Mouse (Mus musculus) lung, embryonic 14.5 days (tissue): Measurements from ENCODE around the gene Heatr5b. TPM values are rescaled to one million over a fixed set of nuclear protein-coding genes. Genes with fewer than 3 reads are reported as not detected.

ENCODE experiments used
- ATAC-seq: fragments of 200-750 bp; cut with Nextera tagmentation; 2 replicates; pipeline ENCODE4 v1.8.0; 2017; ENCODE audit warnings: mild to moderate bottlenecking, moderate TSS enrichment, moderate library complexity; ENCODE audit not compliant: insufficient read depth
- DNase-seq: peaks from one replicate; pipeline ENCODE4 v3.0.0-alpha.2; 2015
- H3K27ac ChIP-seq: fragments of 300-500 bp; sonication (generic); 2 replicates; pipeline ENCODE4 v1.5.1; 2014; ENCODE audit warnings: low read depth, mild to moderate bottlenecking, moderate library complexity
- H3K27me3 ChIP-seq: fragments of 300-500 bp; sonication (generic); 2 replicates; pipeline ENCODE4 v1.6.1; 2014; ENCODE audit warnings: low read length, control low read depth; ENCODE audit not compliant: insufficient read depth
- H3K36me3 ChIP-seq: fragments of 300-500 bp; sonication (generic); 2 replicates; pipeline ENCODE4 v1.6.1; 2014; ENCODE audit warnings: control low read depth; ENCODE audit not compliant: insufficient read depth
- H3K4me1 ChIP-seq: fragments of 300-500 bp; sonication (generic); 2 replicates; pipeline ENCODE4 v1.6.1; 2014; ENCODE audit warnings: antibody characterized with exemption, control low read depth; ENCODE audit not compliant: insufficient read depth
- H3K4me2 ChIP-seq: fragments of 300-500 bp; sonication (generic); 2 replicates; pipeline ENCODE4 v1.6.1; 2014; ENCODE audit warnings: mild to moderate bottlenecking
- H3K4me3 ChIP-seq: fragments of 300-500 bp; sonication (generic); 2 replicates; pipeline ENCODE4 v1.5.1; 2014; ENCODE audit warnings: low read depth, low read length
- H3K9ac ChIP-seq: fragments of 300-500 bp; sonication (generic); 2 replicates; pipeline ENCODE4 v1.6.1; 2014
- H3K9me3 ChIP-seq: fragments of 300-500 bp; sonication (generic); 2 replicates; pipeline ENCODE4 v1.6.1; 2016; ENCODE audit warnings: low read depth, low read length, control low read depth
- CTCF ChIP-seq: IDR thresholded peaks from 2 replicates; pipeline ENCODE4 v1.5.1; 2016; ENCODE audit warnings: antibody characterized with exemption, low read depth
- WGBS: fragments of 180-500 bp; shearing (Covaris S2); extraction: QIAGEN DNeasy Blood & Tissue Kit; methylation state at CpG from one replicate; pipeline ENCODE4 v1.1.7; 2014; 5-methylcytosine and 5-hydroxymethylcytosine counted together
- polyA plus RNA-seq: library from polyadenylated mRNA; unstranded; fragments of >200 nt; fragmentation: Nextera tagmentation; extraction: Ambion mirVana; gene quantifications from 2 replicates; pipeline ENCODE4 v1.2.1, GENCODE M21; 2014

Gene Heatr5b
- polyA plus RNA-seq, 1 experiment from 2014 or later: 15.0 TPM

DNA sequence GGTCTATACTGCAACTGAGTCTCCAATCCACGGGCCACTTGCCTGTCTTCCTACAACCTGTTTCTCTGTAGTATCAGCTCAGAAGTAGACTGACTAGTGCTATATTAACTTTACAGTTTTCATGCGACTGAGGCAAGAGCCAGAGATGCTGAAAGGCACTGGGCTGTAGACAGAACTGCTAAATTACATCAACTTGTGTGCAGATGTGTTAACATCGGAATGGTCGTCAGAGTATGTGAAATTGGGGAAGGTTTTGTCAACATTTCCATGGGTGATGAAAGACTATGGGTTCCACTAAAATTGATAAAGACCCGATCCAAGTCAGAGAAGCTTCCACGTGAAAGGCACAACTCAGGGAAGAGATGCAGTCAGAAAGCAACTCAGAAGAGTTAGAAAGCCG is 132.2 kb downstream of the Heatr5b start:
- 76% methylated on average over 7 of the region's 7 CpGs for WGBS

More for the DNA sequence above, 132.2 kb downstream of the Heatr5b start:
- 0 out of 2 replicates have a peak, but pooled peaks cover 6% of the 10 kb centered on the region for H3K36me3 ChIP-seq
- H3K4me3 ChIP-seq: no peak overlapping the region
- no peak overlapping the region for H3K27ac ChIP-seq
- H3K4me2 ChIP-seq: no peak overlapping the region
- DNase-seq (no peak), ATAC-seq (no peak)
- H3K4me1 ChIP-seq: no peaks in the 10 kb centered on the region
- H3K9me3 ChIP-seq: no peaks in the 10 kb centered on the region
- no peak for TF ChIP-seq CTCF
- no peaks in the 10 kb centered on the region for H3K27me3 ChIP-seq
- no peak overlapping the region for H3K9ac ChIP-seq

Other genes starting within 250 kb of the Heatr5b start
- gene Strn, start 98.2 kb downstream of the Heatr5b start, polyA plus RNA-seq: 7.2 and 8.1 TPM in 2 replicates
- gene Gpatch11, start 203 bp upstream of the Heatr5b start, polyA plus RNA-seq: 35.6 and 36.0 TPM in 2 replicates
- 8.4 and 9.2 TPM in 2 replicates for gene Eif2ak2, start 47.2 kb upstream of the Heatr5b start, polyA plus RNA-seq
- 0.16 and 0.17 TPM in 2 replicates for gene Sult6b1, start 71.6 kb upstream of the Heatr5b start, polyA plus RNA-seq
- gene Cebpzos, start 81.1 kb upstream of the Heatr5b start, polyA plus RNA-seq: 77.4 and 85.6 TPM in 2 replicates
- 56.6 and 61.2 TPM in 2 replicates for gene Cebpz, start 101.7 kb upstream of the Heatr5b start, polyA plus RNA-seq
- 57.6 and 59.3 TPM in 2 replicates for gene Ndufaf7, start 101.8 kb upstream of the Heatr5b start, polyA plus RNA-seq
- 52.4 and 52.6 TPM in 2 replicates for gene Prkd3, start 185.5 kb upstream of the Heatr5b start, polyA plus RNA-seq
- gene Qpct, start 216.5 kb upstream of the Heatr5b start, polyA plus RNA-seq: 8.0 and 8.9 TPM in 2 replicates